Mouse (Mus musculus) stomach, postnatal 0 days (tissue): ENCODE results near the gene Gm10273. TPM values are rescaled to one million over a fixed set of nuclear protein-coding genes. Genes with fewer than 3 reads are reported as not detected.

Experiments
- ATAC-seq: fragments of 200-750 bp; cut with Nextera tagmentation; 2 replicates; pipeline ENCODE4 v1.8.0; 2017; ENCODE audit not compliant: low FRiP score, low TSS enrichment
- DNase-seq: peaks from one replicate; pipeline ENCODE4 v3.0.0-alpha.2; 2016; ENCODE audit warnings: low spot score
- H3K27ac ChIP-seq: fragments of 300-500 bp; sonication (generic); replicated peaks from 2 replicates; pipeline ENCODE4 v1.5.1; 2014; ENCODE audit warnings: mild to moderate bottlenecking, control low read depth
- H3K27me3 ChIP-seq: fragments of 300-500 bp; sonication (generic); 2 replicates; pipeline ENCODE4 v1.6.1; 2014; ENCODE audit warnings: low read length; ENCODE audit not compliant: control insufficient read depth, insufficient read depth
- H3K36me3 ChIP-seq: fragments of 300-500 bp; sonication (generic); 2 replicates; pipeline ENCODE4 v1.6.1; 2014; ENCODE audit warnings: low read length, mixed read lengths; ENCODE audit not compliant: control insufficient read depth, insufficient read depth
- H3K4me1 ChIP-seq: fragments of 300-500 bp; sonication (generic); replicated peaks from 2 replicates; pipeline ENCODE4 v1.6.1; 2014; ENCODE audit warnings: antibody characterized with exemption; ENCODE audit not compliant: control insufficient read depth, insufficient read depth
- H3K4me2 ChIP-seq: fragments of 300-500 bp; sonication (generic); replicated peaks from 2 replicates; pipeline ENCODE4 v1.6.1; 2014; ENCODE audit warnings: low read depth, mild to moderate bottlenecking, control low read depth, moderate library complexity
- H3K4me3 ChIP-seq: fragments of 300-500 bp; sonication (generic); 2 replicates; pipeline ENCODE4 v1.5.1; 2014; ENCODE audit warnings: low read depth, low read length, control low read depth
- H3K9ac ChIP-seq: fragments of 300-500 bp; sonication (generic); 2 replicates; pipeline ENCODE4 v1.6.1; 2014; ENCODE audit warnings: mild to moderate bottlenecking, low read length, control low read depth, mixed read lengths
- H3K9me3 ChIP-seq: fragments of 300-500 bp; sonication (generic); 2 replicates; pipeline ENCODE4 v1.6.1; 2016; ENCODE audit warnings: low read length; ENCODE audit not compliant: control insufficient read depth
- CTCF ChIP-seq: IDR thresholded peaks from 2 replicates; pipeline ENCODE4 v1.5.1; 2016; ENCODE audit warnings: antibody characterized with exemption, low read depth, mild to moderate bottlenecking, moderate library complexity
- EP300 ChIP-seq: optimal IDR thresholded peaks from 2 replicates; pipeline ENCODE3; 2016; ENCODE audit warnings: antibody characterized with exemption
- WGBS: fragments of 180-500 bp; shearing (Covaris S2); extraction: QIAGEN DNeasy Blood & Tissue Kit; methylation state at CpG from one replicate; pipeline ENCODE4 v1.1.7; 2014; 5-methylcytosine and 5-hydroxymethylcytosine counted together
- polyA plus RNA-seq: library from polyadenylated mRNA; unstranded; fragments of >200 nt; fragmentation: Nextera tagmentation; extraction: Ambion mirVana; gene quantifications from 2 replicates; pipeline ENCODE4 v1.2.1, GENCODE M21; 2015

The Gm10273 gene
- polyA plus RNA-seq, 1 experiment from 2014 or later, result 1.4 TPM

DNA sequence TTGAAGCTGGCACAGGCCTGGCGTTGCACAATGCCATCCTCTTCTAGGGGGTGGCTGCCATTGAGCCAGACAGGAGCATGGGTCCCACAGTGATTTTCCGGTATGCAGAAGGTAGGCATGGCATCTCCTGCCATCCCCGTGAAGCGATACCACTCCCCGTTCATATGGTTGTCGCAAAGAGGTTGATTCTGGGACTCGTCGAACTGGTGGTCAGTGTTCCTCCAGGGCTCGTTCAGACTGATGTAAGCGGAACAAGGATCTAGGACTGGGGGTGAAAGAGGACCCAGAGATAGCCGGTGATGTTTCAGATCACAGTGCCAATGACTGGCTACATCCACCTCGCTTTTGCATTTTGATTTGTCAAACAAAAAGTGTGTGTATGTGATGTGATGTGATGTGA is 43.2 kb downstream of the Gm10273 start:
- DNase-seq (no peak), ATAC-seq (no peak)
- H3K4me1 ChIP-seq, result peaks cover 3% of the 10 kb centered on the region; the same call in 1 of the 2 replicates
- H3K9ac ChIP-seq, result no peak overlapping the region
- WGBS, result 93% methylated on average over 12 of the region's 12 CpGs
- H3K36me3 ChIP-seq, result no peaks in the 10 kb centered on the region
- H3K4me2 ChIP-seq, result no peak overlapping the region
- H3K9me3 ChIP-seq, result no peaks in the 10 kb centered on the region
- no peak for TF ChIP-seq EP300
- no peak for TF ChIP-seq CTCF
- no peaks in the 10 kb centered on the region for H3K27me3 ChIP-seq
- H3K27ac ChIP-seq, result no peak overlapping the region
- no peak overlapping the region for H3K4me3 ChIP-seq

DNA sequence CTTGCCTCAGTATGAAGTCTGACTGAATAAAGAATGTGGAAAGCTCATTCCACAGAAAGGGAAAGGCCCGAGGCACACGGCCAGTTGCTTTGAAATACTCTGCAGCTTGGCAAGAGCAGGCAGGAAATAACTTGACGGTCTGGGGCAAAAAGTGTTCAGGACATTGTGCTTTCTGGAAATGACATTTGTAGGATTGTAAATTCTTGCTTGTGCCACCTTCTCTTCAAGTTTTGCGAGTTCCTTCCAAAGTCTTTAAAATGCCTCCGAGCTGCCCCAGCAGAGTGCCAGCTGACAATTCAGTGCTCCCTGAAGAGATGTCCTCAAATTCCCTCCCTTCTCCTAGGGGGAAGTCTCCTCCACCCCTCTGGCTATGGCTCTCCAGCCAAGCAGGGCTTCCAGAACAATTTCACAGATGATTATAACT is 44.1 kb downstream of the Gm10273 start:
- no peaks in the 10 kb centered on the region for H3K9me3 ChIP-seq
- TF ChIP-seq CTCF (no peak), EP300 (no peak)
- no peak overlapping the region for H3K4me2 ChIP-seq
- DNase-seq (no peak), ATAC-seq (no peak)
- no peaks in the 10 kb centered on the region for H3K36me3 ChIP-seq
- no peak overlapping the region for H3K9ac ChIP-seq
- peak overlapping the region; percentile 53; the same call in 1 of the 2 replicates for H3K27ac ChIP-seq
- no peaks in the 10 kb centered on the region for H3K27me3 ChIP-seq
- H3K4me1 ChIP-seq, result peaks cover 3% of the 10 kb centered on the region; the same call in 1 of the 2 replicates
- no peak overlapping the region for H3K4me3 ChIP-seq
- 32% methylated on average over 5 of the region's 5 CpGs for WGBS

DNA sequence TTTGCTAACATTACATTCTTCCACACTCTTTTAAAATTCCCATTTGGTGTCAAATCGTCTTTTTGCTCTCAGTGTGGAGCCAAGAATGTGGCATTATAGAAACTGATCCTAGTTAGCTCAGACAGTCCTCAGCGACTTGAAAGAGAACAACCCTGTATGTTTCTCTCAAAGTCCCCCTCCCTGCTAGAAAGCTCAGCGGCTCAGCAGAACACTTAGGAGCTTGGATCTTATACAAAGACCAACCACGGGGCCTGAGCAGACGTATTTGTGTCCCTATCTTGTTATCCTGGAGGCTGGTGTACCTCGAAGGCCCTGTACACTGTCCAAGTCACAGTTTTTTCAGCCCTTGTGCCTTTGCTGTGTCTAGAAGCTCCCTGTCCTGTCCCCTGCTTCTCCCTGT is 44.7 kb downstream of the Gm10273 start:
- Histone ChIP-seq H3K9me3 (no peaks in the 10 kb centered on the region), H3K4me3 (no peak overlapping the region), H3K9ac (no peak overlapping the region), H3K27me3 (no peaks in the 10 kb centered on the region), H3K4me1 (peaks cover 3% of the 10 kb centered on the region; the same call in 1 of the 2 replicates), H3K4me2 (no peak overlapping the region), H3K36me3 (no peaks in the 10 kb centered on the region), H3K27ac (0 out of 2 replicates have a peak overlapping the region, but pooled peaks have one; percentile 53)
- ATAC-seq, result no peak
- 43% methylated on average over 6 of the region's 6 CpGs for WGBS
- no peak for TF ChIP-seq CTCF
- no peak for TF ChIP-seq EP300
- DNase-seq, result no peak

DNA sequence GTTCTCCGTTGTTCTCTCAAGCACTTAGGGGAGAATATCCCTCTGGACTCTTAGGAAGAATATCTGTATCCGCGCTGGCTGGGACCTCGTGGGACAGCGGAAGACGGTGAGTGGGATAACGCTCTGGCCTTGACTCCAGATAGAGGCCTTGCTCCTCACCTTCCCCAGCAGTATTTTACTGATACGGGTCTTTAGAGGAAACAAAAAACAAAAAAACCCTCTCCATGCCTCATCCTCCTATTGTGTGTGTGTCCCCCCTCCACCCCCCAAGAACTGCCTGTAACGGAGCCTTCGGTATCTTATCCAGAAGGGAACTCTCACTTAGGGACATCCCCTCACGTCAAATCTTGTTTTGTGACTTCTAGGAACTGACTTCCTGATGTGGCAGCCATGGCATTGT is 46.3 kb downstream of the Gm10273 start, which contains the start of gene Oit3:
Gene Oit3, minus strand, starts transcription at position 44 of the 400 bp plus-strand sequence.
- Histone ChIP-seq H3K4me1 (peaks cover 3% of the 10 kb centered on the region; the same call in 1 of the 2 replicates), H3K9me3 (no peaks in the 10 kb centered on the region), H3K27me3 (no peaks in the 10 kb centered on the region), H3K27ac (no peak within 1 kb of the TSS), H3K4me3 (no peak within 1 kb of the TSS), H3K9ac (no peak within 1 kb of the TSS), H3K36me3 (no peaks in the 10 kb centered on the region), H3K4me2 (no peak within 1 kb of the TSS)
- DNase-seq, result no peak
- TF ChIP-seq EP300 (no peak), CTCF (no peak)
- 82% methylated on average over 11 of the region's 11 CpGs for WGBS
- ATAC-seq, result no peak

DNA sequence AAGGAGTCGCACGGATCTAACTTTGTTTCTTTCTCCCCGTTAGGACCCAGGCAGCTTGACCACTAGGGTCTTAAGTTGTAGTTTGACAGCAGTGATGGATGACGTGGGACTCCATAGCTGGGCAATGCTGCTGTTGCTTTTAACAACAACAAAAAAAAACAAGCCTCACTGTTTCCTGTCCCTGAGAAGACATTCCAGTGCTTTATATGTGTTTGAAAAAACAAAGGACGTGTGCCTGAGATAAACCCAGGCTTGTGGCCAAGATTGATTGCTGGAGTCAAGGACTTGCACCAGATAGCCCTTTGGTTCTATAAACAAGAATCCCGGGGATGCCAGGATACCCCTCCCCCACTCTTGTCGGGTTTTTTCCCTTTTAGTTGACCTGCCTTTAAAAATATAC is 47.8 kb downstream of the Gm10273 start:
- Histone ChIP-seq H3K27me3 (no peaks in the 10 kb centered on the region), H3K4me3 (no peak overlapping the region), H3K27ac (no peak overlapping the region), H3K36me3 (0 out of 2 replicates have a peak, but pooled peaks cover 3% of the 10 kb centered on the region), H3K9me3 (no peaks in the 10 kb centered on the region), H3K4me2 (no peak overlapping the region), H3K4me1 (peaks cover 3% of the 10 kb centered on the region; the same call in 1 of the 2 replicates), H3K9ac (no peak overlapping the region)
- WGBS, result 11% methylated on average over 7 of the region's 7 CpGs
- DNase-seq, result no peak
- TF ChIP-seq CTCF (no peak), EP300 (no peak)
- no peak for ATAC-seq

DNA sequence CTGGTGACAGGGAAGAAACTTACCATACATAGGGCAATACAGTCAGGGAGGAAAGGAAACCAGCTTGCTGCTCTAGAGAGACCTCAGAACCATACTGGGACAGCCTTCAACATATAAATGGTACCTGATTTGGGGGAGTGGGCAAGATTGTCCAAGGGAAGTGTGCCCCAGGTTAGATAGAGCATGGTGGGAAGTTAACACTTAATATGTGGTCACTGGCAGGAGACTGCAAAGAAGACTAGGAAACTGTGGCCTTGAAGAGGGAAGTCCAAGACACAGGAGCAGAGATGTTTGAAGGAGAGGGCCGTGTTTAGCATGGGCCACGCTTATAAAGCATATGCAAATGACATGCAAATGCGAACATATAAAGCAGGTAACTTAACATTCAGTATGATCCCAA is 48.7 kb downstream of the Gm10273 start:
- Histone ChIP-seq H3K27ac (no peak overlapping the region), H3K27me3 (no peaks in the 10 kb centered on the region), H3K36me3 (0 out of 2 replicates have a peak, but pooled peaks cover 3% of the 10 kb centered on the region), H3K4me1 (peaks cover 3% of the 10 kb centered on the region; the same call in 1 of the 2 replicates), H3K9ac (no peak overlapping the region), H3K4me2 (no peak overlapping the region), H3K4me3 (no peak overlapping the region), H3K9me3 (no peaks in the 10 kb centered on the region)
- DNase-seq (no peak), ATAC-seq (no peak)
- TF ChIP-seq CTCF (no peak), EP300 (no peak)
- WGBS, result 76% methylated on average over 3 of the region's 3 CpGs
